Mouse (Mus musculus) embryonic facial prominence, embryonic 12.5 days (tissue): ENCODE data around the gene Cpt1a. TPM values are rescaled to one million over a fixed set of nuclear protein-coding genes. Genes with fewer than 3 reads are reported as not detected.

Experiments used
- ATAC-seq: fragments of 200-750 bp; cut with Nextera tagmentation; 2 replicates; pipeline ENCODE4 v1.8.0; 2017; ENCODE audit not compliant: insufficient number of reproducible peaks, insufficient read depth, low FRiP score, low TSS enrichment
- H3K27ac ChIP-seq: fragments of 300-500 bp; sonication (generic); 2 replicates; pipeline ENCODE4 v1.5.1; 2016; ENCODE audit warnings: mild to moderate bottlenecking
- H3K27me3 ChIP-seq: fragments of 300-500 bp; sonication (generic); 2 replicates; pipeline ENCODE4 v1.6.1; 2016; ENCODE audit warnings: mild to moderate bottlenecking, moderate library complexity
- H3K36me3 ChIP-seq: fragments of 300-500 bp; sonication (generic); 2 replicates; pipeline ENCODE4 v1.6.1; 2016; ENCODE audit warnings: mild to moderate bottlenecking
- H3K4me1 ChIP-seq: fragments of 300-500 bp; sonication (generic); 2 replicates; pipeline ENCODE4 v1.6.1; 2016
- H3K4me2 ChIP-seq: fragments of 300-500 bp; sonication (generic); replicated peaks from 2 replicates; pipeline ENCODE4 v1.6.1; 2016; ENCODE audit warnings: mild to moderate bottlenecking, moderate library complexity
- H3K4me3 ChIP-seq: fragments of 300-500 bp; sonication (generic); 2 replicates; pipeline ENCODE4 v1.5.1; 2016; ENCODE audit warnings: mild to moderate bottlenecking
- H3K9ac ChIP-seq: fragments of 300-500 bp; sonication (generic); 2 replicates; pipeline ENCODE4 v1.6.1; 2016; ENCODE audit warnings: mild to moderate bottlenecking, moderate library complexity
- H3K9me3 ChIP-seq: fragments of 300-500 bp; sonication (generic); 2 replicates; pipeline ENCODE4 v1.6.1; 2016; ENCODE audit warnings: mild to moderate bottlenecking, moderate library complexity
- WGBS: fragments of 180-500 bp; shearing (Covaris S2); methylation state at CpG from one replicate; pipeline ENCODE4 v1.1.7; 2016; 5-methylcytosine and 5-hydroxymethylcytosine counted together
- polyA plus RNA-seq: library from polyadenylated mRNA; unstranded; fragments of >200 nt; fragmentation: Nextera tagmentation; extraction: Ambion mirVana; gene quantifications from 2 replicates; pipeline ENCODE4 v1.2.1, GENCODE M21; 2016

The Cpt1a gene
- polyA plus RNA-seq, 1 experiment from 2014 or later, result 12.3 TPM

DNA sequence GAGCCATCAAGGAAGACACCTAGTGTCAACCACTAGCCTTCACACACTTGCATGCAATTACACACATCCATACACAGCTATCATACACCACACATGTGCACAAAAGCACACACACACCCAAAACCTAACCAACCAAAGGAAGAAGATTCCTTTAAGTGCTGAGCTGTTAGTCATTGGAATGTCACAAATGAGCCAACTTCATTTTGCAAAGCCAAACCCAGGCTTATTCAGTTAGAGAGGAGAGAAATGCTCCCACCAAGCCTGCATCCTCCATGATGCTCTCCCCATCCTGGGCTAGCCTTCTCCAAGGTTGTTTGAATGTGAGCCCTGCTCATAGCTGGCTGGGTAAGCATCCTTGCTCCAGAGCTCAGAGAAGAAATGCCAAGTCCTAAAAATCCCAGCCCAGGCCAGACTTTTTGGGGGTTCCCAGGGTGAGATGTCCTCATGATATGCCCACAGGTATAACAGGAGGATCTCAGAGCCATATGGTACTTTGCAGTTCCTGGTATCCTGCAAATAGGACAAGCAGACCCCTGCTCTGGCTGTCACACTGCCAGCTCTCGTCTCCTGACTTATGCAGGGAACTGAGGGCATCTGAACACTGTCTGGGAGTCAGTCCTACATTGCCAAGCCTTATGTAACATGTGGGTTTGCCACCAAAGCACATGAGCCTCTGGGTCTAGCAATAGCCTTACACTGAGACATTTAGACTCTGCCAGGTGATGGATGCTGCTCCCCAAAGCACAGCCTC, 83.6 kb downstream of the Cpt1a start:
- ATAC-seq, result no peak

DNA sequence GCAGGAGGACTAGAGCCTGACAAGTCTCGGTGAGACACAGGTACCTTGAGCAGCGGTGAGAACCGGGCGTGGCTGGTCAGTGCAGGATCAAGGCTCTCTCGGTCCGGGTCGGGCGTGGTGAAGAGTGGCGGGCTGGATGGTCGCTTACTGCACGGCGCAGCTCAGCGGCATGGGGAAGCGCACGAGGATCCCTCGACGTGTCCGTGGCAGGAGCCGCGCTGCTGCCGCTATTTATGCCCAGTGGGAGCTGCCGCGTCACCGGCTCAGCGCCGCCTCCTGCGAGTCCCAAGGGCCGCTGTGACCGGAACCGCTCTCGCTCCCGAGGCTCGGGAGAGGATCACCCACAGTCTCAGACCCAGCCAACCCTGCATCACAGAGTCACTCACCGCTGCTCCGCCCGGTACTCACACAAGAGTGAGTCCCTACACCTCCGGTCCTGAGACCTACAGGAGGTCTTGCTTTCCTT, 92.2 kb downstream of the Cpt1a start, which contains the start of gene Gal:
Gene Gal, minus strand, starts transcription at position 277 of the 466 bp plus-strand sequence.
- H3K27ac ChIP-seq, result no peak within 1 kb of the TSS
- peaks cover 32% of the 10 kb centered on the region for H3K27me3 ChIP-seq

More for the DNA sequence above, 83.6 kb downstream of the Cpt1a start:
- H3K4me1 ChIP-seq, result no peaks in the 10 kb centered on the region
- 66% methylated on average over 1 of the region's 1 CpGs for whole genome bisulfite sequencing
- no peaks in the 10 kb centered on the region for H3K36me3 ChIP-seq
- no peak overlapping the region for H3K4me2 ChIP-seq
- H3K27ac ChIP-seq, result no peak overlapping the region
- H3K9me3 ChIP-seq, result 0 out of 2 replicates have a peak, but pooled peaks cover 6% of the 10 kb centered on the region
- H3K9ac ChIP-seq, result no peak overlapping the region
- H3K4me3 ChIP-seq, result no peak overlapping the region
- no peaks in the 10 kb centered on the region for H3K27me3 ChIP-seq

DNA sequence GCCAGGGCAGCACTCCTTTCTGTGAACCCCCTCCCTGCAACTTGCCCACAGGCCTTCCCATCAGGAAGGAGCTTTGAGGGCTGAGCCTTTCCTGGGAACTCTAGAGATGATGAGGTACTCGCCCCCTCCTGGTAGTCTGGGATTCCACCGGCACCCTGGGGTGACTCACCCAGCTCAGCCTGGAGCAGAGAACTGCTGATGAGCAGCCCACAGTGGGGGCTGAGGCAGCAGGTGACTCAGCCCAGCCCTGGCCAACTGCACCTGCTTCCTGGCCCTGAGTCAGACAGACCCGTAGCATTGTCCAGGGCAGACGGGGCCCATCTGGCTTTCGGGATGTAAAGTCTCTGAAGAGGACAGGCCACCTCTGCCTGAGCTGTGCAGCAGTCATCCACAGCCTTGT, 97.1 kb downstream of the Cpt1a start:
- 58% methylated on average over 5 of the region's 5 CpGs for WGBS
- no peak overlapping the region for H3K4me3 ChIP-seq
- peaks cover 16% of the 10 kb centered on the region for H3K27me3 ChIP-seq
- H3K9me3 ChIP-seq, result no peaks in the 10 kb centered on the region
- no peak for ATAC-seq
- H3K4me1 ChIP-seq, result peaks cover 3% of the 10 kb centered on the region; the same call in 1 of the 2 replicates
- H3K9ac ChIP-seq, result no peak overlapping the region
- no peaks in the 10 kb centered on the region for H3K36me3 ChIP-seq
- H3K27ac ChIP-seq, result no peak overlapping the region
- no peak overlapping the region for H3K4me2 ChIP-seq

More for the DNA sequence above, 92.2 kb downstream of the Cpt1a start, which contains the start of gene Gal:
- Histone ChIP-seq H3K9me3 (no peaks in the 10 kb centered on the region), H3K4me1 (peaks cover 7% of the 10 kb centered on the region; the same call in 1 of the 2 replicates), H3K4me2 (peak within 1 kb of the TSS; percentile 59), H3K4me3 (peak within 1 kb of the TSS; percentile 31), H3K9ac (peak within 1 kb of the TSS; percentile 15), H3K36me3 (no peaks in the 10 kb centered on the region)
- 4% methylated on average over 37 of the region's 37 CpGs for WGBS
- no peak for ATAC-seq

DNA sequence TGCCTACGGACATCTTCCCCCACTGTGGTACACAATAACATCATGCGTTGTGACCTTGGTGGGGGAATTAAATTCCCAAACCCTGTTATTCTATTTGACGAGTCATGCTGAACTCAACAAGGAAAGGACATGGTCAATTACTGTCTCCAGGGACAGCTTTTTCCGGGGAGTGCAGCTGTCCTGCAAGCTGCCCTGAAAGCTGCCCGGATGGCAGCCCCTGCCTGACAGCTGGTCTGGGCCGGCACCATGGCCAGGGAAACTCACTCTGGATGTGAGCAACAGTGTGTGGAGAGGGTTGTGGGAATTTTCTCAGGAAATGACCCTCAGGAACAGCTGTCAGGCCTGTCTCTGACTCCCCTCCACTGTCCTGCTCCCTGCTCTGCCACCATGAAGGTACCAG, 100.4 kb downstream of the Cpt1a start:
- WGBS, result 63% methylated on average over 6 of the region's 6 CpGs
- Histone ChIP-seq H3K4me1 (no peaks in the 10 kb centered on the region), H3K4me3 (no peak overlapping the region), H3K9me3 (no peaks in the 10 kb centered on the region), H3K9ac (no peak overlapping the region), H3K36me3 (no peaks in the 10 kb centered on the region), H3K27ac (no peak overlapping the region), H3K4me2 (no peak overlapping the region), H3K27me3 (no peaks in the 10 kb centered on the region)
- ATAC-seq, result no peak

DNA sequence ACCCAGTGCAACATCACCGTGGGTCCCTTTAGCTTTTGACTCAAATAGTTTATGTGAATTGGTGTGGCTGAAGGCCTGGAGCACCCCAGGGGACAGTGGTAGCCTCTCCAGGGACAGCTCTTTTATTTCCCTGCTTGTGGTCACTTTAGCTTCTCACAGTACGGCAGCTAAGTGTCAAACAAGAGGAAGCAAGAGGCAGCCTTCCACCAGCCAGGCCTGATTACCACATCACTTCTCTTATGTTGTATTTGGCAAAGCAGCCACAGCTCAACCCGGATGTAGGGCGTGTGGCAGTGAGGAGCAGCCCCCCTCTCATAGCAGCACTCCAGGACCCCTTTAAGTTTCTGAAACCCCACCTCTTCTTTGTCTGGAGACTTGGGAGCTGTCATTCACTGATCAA, 100.8 kb downstream of the Cpt1a start:
- 67% methylated on average over 4 of the region's 4 CpGs for WGBS
- no peak overlapping the region for H3K9ac ChIP-seq
- no peak overlapping the region for H3K27ac ChIP-seq
- no peak for ATAC-seq
- H3K27me3 ChIP-seq, result no peaks in the 10 kb centered on the region
- H3K36me3 ChIP-seq, result no peaks in the 10 kb centered on the region
- H3K4me1 ChIP-seq, result no peaks in the 10 kb centered on the region
- no peak overlapping the region for H3K4me2 ChIP-seq
- no peaks in the 10 kb centered on the region for H3K9me3 ChIP-seq
- H3K4me3 ChIP-seq, result no peak overlapping the region

DNA sequence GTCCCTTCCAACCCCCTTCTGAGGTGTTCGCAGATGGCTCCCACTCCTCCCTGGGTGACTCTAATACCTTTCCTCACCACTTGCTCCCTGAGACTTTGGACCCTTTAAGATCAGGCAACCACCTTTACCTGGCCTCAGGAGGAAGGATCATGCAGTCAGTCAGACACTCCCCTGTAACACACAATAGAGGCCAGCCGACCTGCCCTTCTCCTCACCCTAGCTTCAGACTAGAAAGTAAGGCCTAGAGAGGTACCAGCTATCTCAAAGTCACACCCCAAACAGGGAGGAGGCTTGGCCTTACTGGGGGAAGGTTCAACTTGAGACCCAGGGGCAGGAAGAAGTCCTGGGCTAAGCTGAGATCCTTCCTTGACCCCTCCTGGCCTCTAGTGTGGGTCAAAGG, 102.1 kb downstream of the Cpt1a start:
- Histone ChIP-seq H3K27ac (no peak overlapping the region), H3K9ac (no peak overlapping the region), H3K36me3 (no peaks in the 10 kb centered on the region), H3K4me3 (no peak overlapping the region), H3K9me3 (no peaks in the 10 kb centered on the region), H3K4me2 (no peak overlapping the region), H3K27me3 (no peaks in the 10 kb centered on the region), H3K4me1 (no peaks in the 10 kb centered on the region)
- WGBS, result 77% methylated on average over 2 of the region's 2 CpGs
- ATAC-seq, result no peak

DNA sequence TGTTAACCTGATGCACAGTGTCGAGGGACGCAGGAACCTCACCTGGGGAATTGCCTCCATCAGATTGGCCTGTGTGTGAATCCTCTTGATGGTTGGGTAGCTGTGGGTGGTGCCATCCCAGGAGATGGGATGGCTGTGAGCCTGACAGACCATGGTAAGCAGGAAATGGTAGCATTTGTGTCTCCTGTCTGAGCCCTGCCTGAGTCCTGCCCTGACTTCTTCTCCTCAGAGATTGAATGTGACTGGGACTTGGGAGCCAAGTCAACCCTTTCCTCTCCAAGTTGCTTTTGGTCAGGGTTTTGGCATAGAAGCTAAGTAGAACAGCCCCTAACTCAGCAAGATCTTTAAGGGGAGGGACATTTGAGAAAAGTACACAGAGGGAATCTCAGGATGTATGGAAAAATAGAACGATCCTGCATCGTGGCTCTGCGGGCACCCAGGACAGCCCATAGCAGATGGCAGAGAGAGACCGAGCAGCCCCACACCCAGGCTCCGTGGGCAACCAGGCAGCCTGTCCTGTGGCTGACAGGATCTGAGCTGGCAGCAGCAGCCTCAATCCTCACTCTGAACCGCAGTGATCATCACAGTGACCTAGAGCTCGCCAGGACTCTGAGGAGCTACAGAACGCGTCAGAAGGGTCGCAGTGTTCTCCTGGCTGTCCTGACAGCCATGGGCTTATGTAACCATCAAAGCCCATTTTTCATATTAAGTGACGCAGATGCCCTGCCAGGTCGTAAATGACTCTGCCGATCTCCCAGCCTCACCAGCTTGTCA, 106.1 kb downstream of the Cpt1a start:
- Histone ChIP-seq H3K4me2 (no peak overlapping the region), H3K36me3 (no peaks in the 10 kb centered on the region), H3K9me3 (no peaks in the 10 kb centered on the region), H3K27me3 (no peaks in the 10 kb centered on the region), H3K4me3 (no peak overlapping the region), H3K9ac (no peak overlapping the region), H3K27ac (no peak overlapping the region), H3K4me1 (no peaks in the 10 kb centered on the region)
- WGBS, result 87% methylated on average over 15 of the region's 15 CpGs
- ATAC-seq, result no peak

DNA sequence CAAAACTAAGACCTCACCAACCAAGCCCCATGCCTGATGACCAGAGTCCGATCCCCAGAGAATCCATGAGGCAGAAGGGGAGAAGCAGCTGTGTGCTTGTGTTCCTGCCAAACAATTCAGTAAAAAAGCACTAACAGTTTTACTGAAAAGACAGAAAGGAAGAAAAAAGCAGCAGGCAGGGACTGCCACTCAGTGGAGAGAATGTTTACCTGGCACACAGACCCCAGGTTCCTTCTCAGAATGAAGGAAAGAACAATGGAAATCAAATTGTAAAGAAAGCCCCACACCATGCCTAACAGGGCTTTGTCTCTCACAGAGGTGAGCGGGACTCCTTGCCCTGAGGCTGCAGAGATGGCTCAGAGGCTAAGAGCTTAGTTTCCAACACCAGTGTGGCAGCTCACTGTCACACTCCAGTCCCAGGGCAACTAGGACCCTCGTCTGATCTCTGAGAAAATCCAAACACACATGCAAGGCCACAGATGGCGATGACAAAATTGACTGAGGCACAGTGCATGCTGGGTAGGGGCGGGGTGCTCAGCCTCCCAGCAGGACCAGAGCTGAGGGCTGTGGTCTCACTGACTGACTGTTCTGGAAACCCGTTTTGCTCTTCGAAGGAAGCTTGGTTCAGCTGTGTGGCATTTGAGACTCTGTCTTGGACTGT, 107.2 kb downstream of the Cpt1a start:
- Histone ChIP-seq H3K9me3 (no peaks in the 10 kb centered on the region), H3K36me3 (no peaks in the 10 kb centered on the region), H3K4me3 (no peak overlapping the region), H3K27me3 (no peaks in the 10 kb centered on the region), H3K4me2 (no peak overlapping the region), H3K27ac (no peak overlapping the region), H3K4me1 (peaks cover 9% of the 10 kb centered on the region; the same call in 1 of the 2 replicates), H3K9ac (no peak overlapping the region)
- 46% methylated on average over 7 of the region's 7 CpGs for WGBS
- no peak for ATAC-seq

DNA sequence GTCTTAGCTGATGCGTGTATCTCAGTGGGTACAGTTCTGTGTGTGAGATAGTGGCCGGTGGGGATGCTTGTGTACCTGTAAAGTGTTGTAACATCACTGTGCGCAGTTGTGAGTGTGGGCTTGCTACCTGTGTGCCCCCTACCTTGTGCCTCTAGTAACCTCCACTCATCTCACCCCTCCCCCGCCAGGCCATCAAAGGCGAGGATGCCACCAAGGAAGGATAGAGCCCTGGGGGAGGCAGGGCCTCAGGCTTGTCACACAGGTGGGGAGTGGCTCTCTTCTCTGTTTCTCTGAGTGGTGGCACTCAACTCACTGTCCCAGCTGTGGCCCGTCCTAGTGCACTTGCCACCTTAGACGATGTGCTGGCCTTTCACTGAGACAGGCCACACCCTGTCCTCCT, 108.9 kb downstream of the Cpt1a start:
- Histone ChIP-seq H3K9me3 (no peaks in the 10 kb centered on the region), H3K27ac (no peak overlapping the region), H3K4me3 (no peak overlapping the region), H3K27me3 (no peaks in the 10 kb centered on the region), H3K36me3 (no peaks in the 10 kb centered on the region), H3K4me1 (peaks cover 9% of the 10 kb centered on the region; the same call in 1 of the 2 replicates), H3K9ac (no peak overlapping the region), H3K4me2 (no peak overlapping the region)
- 63% methylated on average over 7 of the region's 7 CpGs for WGBS
- no peak for ATAC-seq

DNA sequence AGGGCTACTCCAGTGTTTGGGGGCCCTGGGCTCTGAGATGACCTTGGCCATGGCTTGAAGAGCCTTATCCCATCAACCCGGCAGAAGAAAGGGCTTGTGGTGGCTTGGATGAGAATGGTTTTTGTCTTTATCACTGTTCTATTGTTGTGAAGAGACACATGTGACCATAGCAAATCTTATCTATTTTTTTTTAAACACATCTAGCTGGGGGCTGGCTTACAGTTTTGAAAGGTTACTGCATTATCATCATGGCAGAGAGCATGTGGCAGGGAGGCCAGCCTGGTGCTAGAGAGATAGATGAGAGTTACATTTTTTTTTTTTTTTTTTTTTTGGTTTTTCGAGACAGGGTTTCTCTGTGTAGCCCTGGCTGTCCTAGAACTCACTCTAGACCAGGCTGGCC, 109.8 kb downstream of the Cpt1a start:
- ATAC-seq, result no peak
- 100% methylated on average over 1 of the region's 2 CpGs for WGBS
- H3K9me3 ChIP-seq, result no peaks in the 10 kb centered on the region
- H3K4me3 ChIP-seq, result no peak overlapping the region
- H3K27me3 ChIP-seq, result no peaks in the 10 kb centered on the region
- H3K27ac ChIP-seq, result no peak overlapping the region
- H3K9ac ChIP-seq, result no peak overlapping the region
- H3K4me2 ChIP-seq, result no peak overlapping the region
- peaks cover 9% of the 10 kb centered on the region; the same call in 1 of the 2 replicates for H3K4me1 ChIP-seq
- no peaks in the 10 kb centered on the region for H3K36me3 ChIP-seq

DNA sequence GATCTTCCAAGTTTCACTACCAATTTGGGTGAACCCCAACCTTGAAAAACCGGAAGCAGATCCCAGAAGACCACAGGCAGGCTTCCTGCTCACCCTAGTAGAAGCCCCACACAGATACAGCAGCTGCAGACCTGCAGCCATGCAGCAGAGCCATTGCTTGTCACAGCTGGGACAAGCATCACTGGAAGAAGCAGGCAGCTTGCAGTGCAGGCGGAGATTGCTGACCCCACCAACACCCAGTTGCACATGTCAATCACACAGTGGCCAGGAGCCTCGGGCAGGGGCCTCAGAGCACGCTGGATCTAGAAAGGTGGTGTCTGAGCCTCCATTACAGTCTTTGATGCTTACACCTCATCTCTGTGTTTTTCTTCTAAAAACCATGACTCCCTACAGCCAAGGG, 112.0 kb downstream of the Cpt1a start:
- no peaks in the 10 kb centered on the region for H3K9me3 ChIP-seq
- no peaks in the 10 kb centered on the region for H3K27me3 ChIP-seq
- no peaks in the 10 kb centered on the region for H3K36me3 ChIP-seq
- no peak for ATAC-seq
- H3K4me2 ChIP-seq, result no peak overlapping the region
- 27% methylated on average over 4 of the region's 4 CpGs for WGBS
- H3K4me1 ChIP-seq, result peaks cover 9% of the 10 kb centered on the region; the same call in 1 of the 2 replicates
- no peak overlapping the region for H3K9ac ChIP-seq
- no peak overlapping the region for H3K27ac ChIP-seq
- no peak overlapping the region for H3K4me3 ChIP-seq
